Mouse (Mus musculus) stomach, embryonic 14.5 days (tissue): ENCODE results near the gene Dguok. TPM values are rescaled to one million over a fixed set of nuclear protein-coding genes. Genes with fewer than 3 reads are reported as not detected.

Experiments used
- ATAC-seq: fragments of 200-750 bp; cut with Nextera tagmentation; 2 replicates; pipeline ENCODE4 v1.8.0; 2017; ENCODE audit warnings: low read depth, moderate TSS enrichment; ENCODE audit not compliant: insufficient number of reproducible peaks, insufficient read depth, low FRiP score
- H3K27ac ChIP-seq: fragments of 300-500 bp; sonication (generic); 2 replicates; pipeline ENCODE4 v1.5.1; 2014; ENCODE audit warnings: mild to moderate bottlenecking, low read length, moderate library complexity, mixed read lengths
- H3K27me3 ChIP-seq: fragments of 300-500 bp; sonication (generic); 2 replicates; pipeline ENCODE4 v1.6.1; 2014; ENCODE audit warnings: low read length, control low read depth, mixed read lengths; ENCODE audit not compliant: control insufficient read depth, insufficient read depth
- H3K36me3 ChIP-seq: fragments of 300-500 bp; sonication (generic); 2 replicates; pipeline ENCODE4 v1.6.1; 2014; ENCODE audit warnings: mild to moderate bottlenecking, control low read depth, low read length, moderate library complexity, mixed read lengths; ENCODE audit not compliant: control insufficient read depth, insufficient read depth
- H3K4me1 ChIP-seq: fragments of 300-500 bp; sonication (generic); 2 replicates; pipeline ENCODE4 v1.6.1; 2014; ENCODE audit warnings: low read length, control low read depth, mixed read lengths; ENCODE audit not compliant: control insufficient read depth, insufficient read depth
- H3K4me2 ChIP-seq: fragments of 300-500 bp; sonication (generic); replicated peaks from 2 replicates; pipeline ENCODE4 v1.6.1; 2014; ENCODE audit warnings: low read depth, low read length, control low read depth
- H3K4me3 ChIP-seq: fragments of 300-500 bp; sonication (generic); 2 replicates; pipeline ENCODE4 v1.5.1; 2014; ENCODE audit warnings: low read depth, low read length, control low read depth
- H3K9ac ChIP-seq: fragments of 300-500 bp; sonication (generic); replicated peaks from 2 replicates; pipeline ENCODE4 v1.6.1; 2014; ENCODE audit warnings: low read depth, mild to moderate bottlenecking, control low read depth, low read length, moderate library complexity, mixed read lengths
- H3K9me3 ChIP-seq: fragments of 300-500 bp; sonication (generic); 2 replicates; pipeline ENCODE4 v1.6.1; 2016; ENCODE audit warnings: low read depth, low read length, control low read depth; ENCODE audit not compliant: control insufficient read depth
- WGBS: fragments of 180-500 bp; shearing (Covaris S2); extraction: QIAGEN DNeasy Blood & Tissue Kit; methylation state at CpG from one replicate; pipeline ENCODE4 v1.1.7; 2014; 5-methylcytosine and 5-hydroxymethylcytosine counted together
- polyA plus RNA-seq: library from polyadenylated mRNA; unstranded; fragments of >200 nt; fragmentation: Nextera tagmentation; extraction: Ambion mirVana; gene quantifications from 2 replicates; pipeline ENCODE4 v1.2.1, GENCODE M21; 2014

Gene Dguok
- polyA plus RNA-seq, result 81.3 and 95.0 TPM in 2 replicates

DNA sequence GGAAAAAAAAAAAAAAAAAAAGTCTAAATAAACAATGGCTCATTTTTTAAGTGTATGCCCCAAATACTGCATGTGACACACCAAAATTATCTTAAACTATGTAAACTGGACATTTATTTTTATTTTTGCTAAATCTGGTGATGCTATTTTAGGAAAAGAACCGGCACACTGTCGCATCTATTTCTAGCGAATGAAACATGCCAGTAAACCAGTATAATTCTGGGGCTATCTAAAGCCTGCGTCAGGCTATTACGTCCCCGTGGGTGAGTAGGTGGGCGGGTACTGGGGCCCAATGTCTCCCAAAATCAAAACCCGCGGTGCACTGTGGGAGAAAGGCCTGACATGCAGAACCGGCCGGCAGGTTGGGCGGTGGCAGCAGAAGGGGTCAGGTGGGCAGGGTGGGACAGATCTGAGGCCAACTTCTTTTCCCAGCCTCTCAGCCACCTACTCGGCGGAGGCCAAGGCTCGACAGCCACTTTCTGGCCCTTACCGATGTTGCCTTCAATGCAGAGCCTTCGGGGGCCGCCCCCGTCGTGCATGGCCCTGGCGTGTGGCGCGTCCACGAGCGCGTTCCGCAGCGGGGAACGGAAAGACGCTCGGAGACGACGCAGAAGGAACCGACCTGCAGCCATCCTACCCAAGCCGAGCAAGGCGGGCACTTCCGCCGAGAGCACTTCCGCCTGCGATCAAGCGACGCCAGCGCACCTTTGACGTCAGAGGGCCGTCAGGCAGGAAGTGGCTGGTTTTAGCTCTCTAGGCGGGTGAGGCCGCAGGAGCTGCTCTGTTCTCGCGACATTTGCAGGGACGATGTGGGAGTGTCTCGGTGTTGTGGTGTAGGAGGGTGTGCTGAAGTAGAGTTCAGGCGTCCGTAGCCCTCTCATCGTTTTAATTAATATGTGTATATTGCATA lies at the start of gene Dguok:
Gene Dguok, minus strand, starts transcription at position 712 of the 910 bp plus-strand sequence.
- Histone ChIP-seq H3K9ac (peak within 1 kb of the TSS; percentile 63), H3K27ac (peak within 1 kb of the TSS; percentile 94), H3K4me1 (0 out of 2 replicates have a peak, but pooled peaks cover 7% of the 10 kb centered on the region), H3K27me3 (no peaks in the 10 kb centered on the region), H3K4me2 (peak within 1 kb of the TSS; percentile 50), H3K36me3 (peaks cover 6% of the 10 kb centered on the region; the same call in 1 of the 2 replicates), H3K9me3 (no peaks in the 10 kb centered on the region), H3K4me3 (peak within 1 kb of the TSS; percentile 67)
- WGBS, result under 1% methylated on average over 54 of the region's 54 CpGs
- peak; percentile 96 for ATAC-seq

DNA sequence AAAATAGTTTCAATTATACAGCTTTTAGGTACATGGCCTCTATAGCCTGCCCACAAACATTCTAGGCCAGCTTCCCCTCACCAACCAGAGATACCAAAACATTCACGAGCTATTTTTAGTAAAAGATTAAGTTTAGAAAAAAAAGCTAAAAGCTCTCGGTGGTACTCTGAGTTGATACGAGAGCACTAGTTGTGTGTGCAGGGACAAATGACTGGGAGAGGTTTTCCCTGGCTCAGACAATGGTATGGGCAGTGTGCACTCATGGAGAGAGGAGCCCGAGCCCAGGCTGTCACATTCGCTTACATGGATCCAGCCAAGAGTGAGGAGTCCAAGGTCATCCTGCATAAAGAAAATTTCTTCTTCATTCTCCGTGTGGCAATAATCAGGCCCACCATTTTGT lies 49.2 kb upstream of the Dguok start:
- Histone ChIP-seq H3K4me3 (no peak overlapping the region), H3K4me1 (no peaks in the 10 kb centered on the region), H3K27me3 (no peaks in the 10 kb centered on the region), H3K9ac (no peak overlapping the region), H3K4me2 (no peak overlapping the region), H3K9me3 (no peaks in the 10 kb centered on the region), H3K27ac (no peak overlapping the region), H3K36me3 (peaks cover 15% of the 10 kb centered on the region)
- WGBS, result 72% methylated on average over 6 of the region's 6 CpGs
- ATAC-seq, result no peak

DNA sequence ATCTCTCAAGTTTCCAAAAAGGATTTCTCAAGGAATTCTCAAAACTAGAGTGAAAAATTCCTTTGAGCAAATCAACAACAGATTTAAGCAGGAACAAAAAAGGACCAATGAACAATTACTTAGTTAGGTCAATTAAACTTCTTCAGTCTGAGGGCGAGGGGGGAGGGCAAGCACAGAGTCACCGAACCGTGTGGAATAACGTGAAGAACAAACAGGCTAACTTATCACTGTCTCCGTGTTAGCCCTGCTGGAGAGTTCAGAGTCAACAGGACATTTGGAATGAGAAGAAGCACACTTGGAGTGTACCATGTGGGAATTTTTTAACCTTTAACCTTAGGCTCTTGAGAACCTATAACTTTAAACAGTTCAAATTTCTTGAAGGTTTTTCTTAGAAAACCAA lies 41.6 kb upstream of the Dguok start:
- no peak for ATAC-seq
- 42% methylated on average over 5 of the region's 5 CpGs for WGBS
- Histone ChIP-seq H3K9ac (no peak overlapping the region), H3K4me1 (no peaks in the 10 kb centered on the region), H3K9me3 (no peaks in the 10 kb centered on the region), H3K27ac (no peak overlapping the region), H3K4me3 (no peak overlapping the region), H3K36me3 (peaks cover 3% of the 10 kb centered on the region; the same call in 1 of the 2 replicates), H3K27me3 (no peaks in the 10 kb centered on the region), H3K4me2 (no peak overlapping the region)

DNA sequence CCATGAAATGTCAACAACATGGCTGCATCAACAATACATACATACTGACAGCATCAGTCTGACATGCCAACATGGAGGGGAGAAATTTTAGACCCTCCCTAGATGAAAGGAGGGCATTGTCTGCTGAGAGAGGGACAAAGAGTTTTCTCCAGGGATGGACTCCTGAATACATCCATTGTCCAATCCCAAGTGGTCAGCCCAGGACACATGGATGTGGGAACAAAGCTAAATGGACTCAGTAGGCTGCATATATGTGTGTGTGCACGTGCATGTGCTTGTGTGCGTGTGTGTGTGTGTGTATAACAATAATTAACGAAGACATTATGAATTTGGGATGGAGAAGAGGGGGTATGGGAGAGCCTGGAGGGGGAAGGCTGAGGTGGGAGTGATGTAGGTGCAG lies 39.0 kb upstream of the Dguok start:
- ATAC-seq, result no peak
- Histone ChIP-seq H3K27ac (no peak overlapping the region), H3K9me3 (no peaks in the 10 kb centered on the region), H3K4me3 (no peak overlapping the region), H3K36me3 (peaks cover 3% of the 10 kb centered on the region; the same call in 1 of the 2 replicates), H3K4me1 (peaks cover 7% of the 10 kb centered on the region; the same call in 1 of the 2 replicates), H3K27me3 (no peaks in the 10 kb centered on the region), H3K9ac (no peak overlapping the region), H3K4me2 (no peak overlapping the region)
- WGBS, result 89% methylated on average over 3 of the region's 3 CpGs

DNA sequence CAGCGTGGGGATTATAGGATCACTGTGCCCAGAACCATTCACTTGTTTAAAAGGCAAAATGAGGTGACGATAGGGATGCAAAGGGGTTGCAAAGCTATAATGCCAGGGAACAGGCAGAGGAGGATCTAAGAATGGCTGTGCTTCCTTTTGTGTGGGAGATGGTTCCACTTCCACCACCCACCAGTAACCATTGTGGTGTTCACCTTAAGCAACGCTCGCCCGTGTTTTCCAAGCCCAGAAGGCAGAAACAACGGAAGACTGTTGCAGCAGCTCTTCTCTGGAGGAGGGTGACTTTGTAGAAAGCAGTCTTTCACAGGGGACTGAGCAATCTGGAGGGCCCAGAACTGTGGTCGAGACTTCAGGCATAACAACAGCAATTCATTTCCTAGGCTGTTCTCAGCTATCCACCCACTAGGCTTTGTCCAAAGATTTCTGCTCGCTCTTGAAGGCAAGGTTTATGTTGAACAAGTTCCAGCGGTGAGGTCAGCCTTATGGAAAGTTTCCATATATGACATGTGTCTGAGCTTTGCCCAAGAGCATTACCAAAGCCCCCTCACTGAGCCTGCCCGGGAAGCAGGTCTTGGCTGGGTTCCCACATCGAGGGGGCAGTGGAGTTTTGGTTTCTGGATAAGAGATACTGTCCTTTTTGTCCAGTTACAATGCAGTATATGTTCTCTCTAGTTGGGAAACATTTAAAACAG lies 35.1 kb upstream of the Dguok start:
- ATAC-seq, result peak; percentile 72; the same call in 1 of the 2 replicates
- Histone ChIP-seq H3K27ac (peak overlapping the region; percentile 89), H3K27me3 (no peaks in the 10 kb centered on the region), H3K4me2 (no peak overlapping the region), H3K4me3 (no peak overlapping the region), H3K36me3 (no peaks in the 10 kb centered on the region), H3K9ac (no peak overlapping the region), H3K4me1 (peaks cover 7% of the 10 kb centered on the region; the same call in 1 of the 2 replicates), H3K9me3 (no peaks in the 10 kb centered on the region)
- WGBS, result 63% methylated on average over 11 of the region's 11 CpGs

DNA sequence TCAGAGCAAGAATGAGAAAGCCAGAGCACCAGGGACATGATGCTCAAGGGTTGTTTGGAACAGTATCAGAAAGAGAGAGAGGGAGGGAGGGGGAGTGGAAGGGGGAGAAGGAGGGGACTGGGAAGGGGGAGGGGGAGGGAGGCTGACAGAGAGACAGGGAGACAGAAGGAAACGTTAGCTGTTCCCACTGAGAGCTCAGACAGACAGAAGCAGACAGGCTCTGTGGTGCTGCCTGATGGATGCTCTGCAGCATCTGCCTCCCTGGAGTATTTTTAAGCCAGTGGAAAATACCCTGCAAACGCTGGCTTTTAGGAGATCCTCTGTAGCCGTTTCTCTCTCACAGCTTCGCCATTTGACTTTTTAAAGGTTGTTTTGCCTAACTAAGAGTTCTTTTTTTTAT lies 33.2 kb upstream of the Dguok start:
- no peak overlapping the region for H3K4me2 ChIP-seq
- 39% methylated on average over 4 of the region's 4 CpGs for WGBS
- H3K4me1 ChIP-seq, result peaks cover 7% of the 10 kb centered on the region
- peak overlapping the region; percentile 61; the same call in 1 of the 2 replicates for H3K27ac ChIP-seq
- H3K9ac ChIP-seq, result no peak overlapping the region
- no peak overlapping the region for H3K4me3 ChIP-seq
- no peaks in the 10 kb centered on the region for H3K27me3 ChIP-seq
- no peak for ATAC-seq
- no peaks in the 10 kb centered on the region for H3K36me3 ChIP-seq
- no peaks in the 10 kb centered on the region for H3K9me3 ChIP-seq

DNA sequence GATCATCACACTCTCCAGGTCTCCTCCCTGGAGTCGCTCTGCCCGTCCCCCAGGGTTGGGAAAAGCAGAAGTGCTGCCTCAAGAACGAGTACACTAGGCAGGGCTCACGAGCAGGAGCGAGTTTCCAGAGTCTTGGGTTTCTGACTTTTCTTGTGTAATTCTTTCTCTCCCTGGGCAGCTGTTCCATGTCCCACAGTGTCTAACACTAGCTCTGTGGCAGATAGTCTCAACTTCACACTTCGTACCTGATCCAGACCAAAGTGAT lies 30.0 kb upstream of the Dguok start:
- no peak overlapping the region for H3K4me2 ChIP-seq
- H3K9ac ChIP-seq, result no peak overlapping the region
- no peaks in the 10 kb centered on the region for H3K27me3 ChIP-seq
- H3K27ac ChIP-seq, result peak overlapping the region; percentile 87
- H3K4me1 ChIP-seq, result peaks cover 6% of the 10 kb centered on the region
- H3K4me3 ChIP-seq, result no peak overlapping the region
- no peaks in the 10 kb centered on the region for H3K36me3 ChIP-seq
- no peaks in the 10 kb centered on the region for H3K9me3 ChIP-seq
- WGBS, result 24% methylated on average over 6 of the region's 6 CpGs
- ATAC-seq, result no peak

DNA sequence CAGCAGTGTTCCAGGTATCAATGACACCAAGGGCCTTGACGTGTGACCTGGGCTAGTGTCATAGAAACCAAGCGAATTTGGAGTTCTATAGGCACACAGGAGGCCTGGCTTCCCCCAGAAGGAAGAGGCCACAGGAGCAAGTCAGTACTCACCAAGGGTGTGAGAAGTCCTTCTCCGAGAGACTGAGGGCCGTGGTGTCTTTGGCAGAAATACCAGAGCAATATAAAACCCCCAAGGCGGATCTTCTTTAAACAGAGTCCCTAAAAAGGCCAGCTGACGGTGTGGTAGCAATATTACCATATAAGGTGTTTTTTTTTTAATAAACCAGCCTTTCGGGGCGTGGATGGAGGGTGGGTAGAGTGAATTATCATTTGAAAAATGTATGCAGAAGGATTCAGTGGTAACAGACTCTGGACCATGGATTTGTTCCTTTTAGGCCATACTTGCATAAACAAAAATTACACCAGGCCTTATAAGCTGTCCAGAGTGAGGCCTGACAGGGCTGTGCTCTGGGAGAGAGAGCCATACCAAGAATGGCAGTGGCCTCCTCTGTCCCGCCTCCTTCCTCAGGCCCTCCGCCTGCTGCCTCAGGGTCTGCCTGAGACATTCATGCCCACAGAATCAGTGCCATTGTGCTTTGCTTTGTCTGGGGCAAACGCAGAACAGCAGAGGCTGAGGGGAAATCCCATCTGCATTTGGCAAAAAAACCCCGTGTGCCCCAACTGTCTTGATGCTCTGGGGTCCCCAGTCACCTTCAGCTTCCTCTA lies 29.4 kb upstream of the Dguok start, which contains the start of gene Actg2:
Gene Actg2, minus strand, starts transcription at position 238 of the 767 bp plus-strand sequence.
- WGBS, result 44% methylated on average over 12 of the region's 12 CpGs
- peak; percentile 71; the same call in 1 of the 2 replicates for ATAC-seq
- H3K9me3 ChIP-seq, result no peaks in the 10 kb centered on the region
- H3K4me3 ChIP-seq, result peak within 1 kb of the TSS; percentile 16
- peak within 1 kb of the TSS; percentile 22 for H3K4me2 ChIP-seq
- H3K27me3 ChIP-seq, result no peaks in the 10 kb centered on the region
- H3K4me1 ChIP-seq, result peaks cover under 1% of the 10 kb centered on the region
- H3K36me3 ChIP-seq, result no peaks in the 10 kb centered on the region
- peak within 1 kb of the TSS; percentile 33 for H3K9ac ChIP-seq
- peak within 1 kb of the TSS; percentile 87 for H3K27ac ChIP-seq
